Mouse (Mus musculus) MEL (cell line): ENCODE data around the gene Pomt2.

ENCODE experiments used
- CHD2 ChIP-seq: IDR thresholded peaks from 2 replicates; pipeline ENCODE4 v1.6.1; 2011; ENCODE audit warnings: low read length, improper control_type of control experiment
- CTCF ChIP-seq, 3 experiments: IDR thresholded peaks in 2 of 3; conservative IDR thresholded peaks in 1 of 3; 2 replicates each; pipeline ENCODE4 v1.5.1; 2011 to 2012; ENCODE audit warnings: low read length in 3 of 3, low read depth in 2 of 3, mild to moderate bottlenecking in 2 of 3, improper control_type of control experiment in 1 of 3, inconsistent platforms in 1 of 3, mixed read lengths in 1 of 3, moderate library complexity in 1 of 3; ENCODE audit not compliant: control insufficient read depth in 1 of 3, insufficient read depth in 1 of 3, poor library complexity in 1 of 3, severe bottlenecking in 1 of 3
- EP300 ChIP-seq, 2 experiments: IDR thresholded peaks; 2 replicates each; pipeline ENCODE4 v1.6.1; 2011; ENCODE audit warnings: improper control_type of control experiment in 2 of 2, low read length in 2 of 2, low read depth in 1 of 2, mild to moderate bottlenecking in 1 of 2
- GATA1 ChIP-seq: IDR thresholded peaks from 2 replicates; pipeline ENCODE4 v1.6.1; 2011; ENCODE audit warnings: low read depth, low read length, improper control_type of control experiment
- HCFC1 ChIP-seq: IDR thresholded peaks from 2 replicates; pipeline ENCODE4 v1.6.1; 2012; ENCODE audit warnings: low read depth, mild to moderate bottlenecking, inconsistent platforms, low read length, improper control_type of control experiment, moderate library complexity
- JUND ChIP-seq: IDR thresholded peaks from 2 replicates; pipeline ENCODE4 v1.6.1; 2011; ENCODE audit warnings: low read depth, mild to moderate bottlenecking, improper control_type of control experiment, low read length
- MYC ChIP-seq: IDR thresholded peaks from 2 replicates; pipeline ENCODE4 v1.6.1; 2011; ENCODE audit warnings: low read depth, mild to moderate bottlenecking, low read length, improper control_type of control experiment, moderate library complexity
- POLR2A ChIP-seq, 2 experiments: IDR thresholded peaks; 2 replicates each; pipeline ENCODE4 v1.6.1; 2011 to 2012; ENCODE audit warnings: low read length in 2 of 2, mild to moderate bottlenecking in 2 of 2, control low read depth in 1 of 2, improper control_type of control experiment in 1 of 2, low read depth in 1 of 2, moderate library complexity in 1 of 2; ENCODE audit not compliant: control insufficient read depth in 1 of 2, insufficient read depth in 1 of 2, poor library complexity in 1 of 2
- POLR2AphosphoS2 ChIP-seq: IDR thresholded peaks from 2 replicates; pipeline ENCODE4 v1.6.1; 2011; ENCODE audit warnings: low read length, improper control_type of control experiment
- SMC3 ChIP-seq: IDR thresholded peaks from 2 replicates; pipeline ENCODE4 v1.6.1; 2011; ENCODE audit warnings: low read depth, low read length, improper control_type of control experiment
- TAL1 ChIP-seq: IDR thresholded peaks from 2 replicates; pipeline ENCODE4 v1.6.1; 2012; ENCODE audit warnings: mild to moderate bottlenecking, inconsistent platforms, low read length, moderate library complexity, mixed read lengths
- TBP ChIP-seq: IDR thresholded peaks from 2 replicates; pipeline ENCODE4 v1.8.0; 2011; ENCODE audit warnings: low read depth, low read length, improper control_type of control experiment
- TCF12 ChIP-seq: IDR thresholded peaks from 2 replicates; pipeline ENCODE4 v1.6.1; 2014; ENCODE audit warnings: low read depth, mild to moderate bottlenecking, inconsistent platforms, low read length, improper control_type of control experiment, moderate library complexity
- UBTF ChIP-seq: IDR thresholded peaks from 2 replicates; pipeline ENCODE4 v1.6.1; 2012; ENCODE audit warnings: low read depth, mild to moderate bottlenecking, inconsistent platforms, low read length, improper control_type of control experiment, moderate library complexity, borderline replicate concordance; ENCODE audit not compliant: insufficient read depth

DNA sequence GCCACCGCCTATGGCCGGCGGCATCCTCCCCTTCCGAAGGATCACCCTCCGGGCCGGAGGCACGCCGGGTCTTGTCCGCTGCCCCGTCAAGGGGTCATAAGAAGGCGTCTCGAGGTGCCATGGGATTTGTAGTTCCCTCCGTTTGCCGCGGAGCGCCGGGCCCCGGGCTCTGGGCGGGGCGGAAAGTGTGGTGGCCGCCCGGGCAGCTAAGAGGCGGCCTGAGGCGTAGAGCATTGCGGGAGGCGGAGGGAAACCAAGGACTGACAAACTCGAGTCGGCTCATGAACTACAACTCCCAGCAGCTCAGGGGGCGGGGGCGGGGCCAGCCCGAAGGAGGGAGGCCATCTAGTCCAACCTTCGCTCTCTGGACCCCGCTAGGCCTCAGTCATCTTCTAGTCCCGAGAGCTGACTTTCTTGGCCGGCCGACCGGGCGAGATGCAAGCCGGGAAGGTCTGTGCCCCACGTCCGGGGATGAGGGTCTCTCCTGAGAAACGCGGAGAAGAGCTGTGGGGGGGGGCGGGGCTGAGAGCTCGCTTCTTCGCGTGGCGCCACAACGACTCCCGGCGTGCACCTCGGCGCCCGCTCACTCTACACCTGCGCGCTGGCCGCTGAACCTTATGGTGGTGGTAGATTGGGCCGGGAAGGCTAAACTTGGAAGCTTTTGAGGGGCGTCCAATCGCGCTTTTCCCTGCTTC is at the start of gene Pomt2:
- no peak for TF ChIP-seq CTCF (IDR thresholded peaks at IDR 0.05 in 2 of 3, conservative IDR thresholded peaks at IDR 0.05 in 1 of 3; ENCODE audit: control insufficient read depth in 1 of 3, insufficient read depth in 1 of 3, low read depth in 2 of 3, low read length in 3 of 3, poor library complexity in 1 of 3, severe bottlenecking in 1 of 3)
- no peak for TF ChIP-seq CHD2
- no peak for TF ChIP-seq SMC3
- TF ChIP-seq MYC, result no peak; the same call in 1 of the 2 replicates
- no peak for TF ChIP-seq GATA1
- TF ChIP-seq POLR2AphosphoS2, result peak; percentile 84; the same call in 1 of the 2 replicates
- peak; percentile 49 to 78; a peak in 2 of 4 replicates for TF ChIP-seq POLR2A (IDR thresholded peaks at IDR 0.05; ENCODE audit: control insufficient read depth in 1 of 2, insufficient read depth in 1 of 2, low read depth in 1 of 2, low read length in 2 of 2, poor library complexity in 1 of 2)
- TF ChIP-seq UBTF, result peak; percentile 98
- no peak for TF ChIP-seq EP300 (IDR thresholded peaks at IDR 0.05; ENCODE audit: low read depth in 1 of 2, low read length in 2 of 2)
- peak; percentile 94 for TF ChIP-seq HCFC1
- TF ChIP-seq TBP, result peak; percentile 48; the same call in 1 of the 2 replicates
- TF ChIP-seq JUND, result no peak
- TF ChIP-seq TCF12, result peak; percentile 45; the same call in 1 of the 2 replicates
- TF ChIP-seq TAL1, result peak; percentile 17; the same call in 1 of the 2 replicates
